ENCODE assay signal across 22 mouse cellular contexts in the genomic region with DNA sequence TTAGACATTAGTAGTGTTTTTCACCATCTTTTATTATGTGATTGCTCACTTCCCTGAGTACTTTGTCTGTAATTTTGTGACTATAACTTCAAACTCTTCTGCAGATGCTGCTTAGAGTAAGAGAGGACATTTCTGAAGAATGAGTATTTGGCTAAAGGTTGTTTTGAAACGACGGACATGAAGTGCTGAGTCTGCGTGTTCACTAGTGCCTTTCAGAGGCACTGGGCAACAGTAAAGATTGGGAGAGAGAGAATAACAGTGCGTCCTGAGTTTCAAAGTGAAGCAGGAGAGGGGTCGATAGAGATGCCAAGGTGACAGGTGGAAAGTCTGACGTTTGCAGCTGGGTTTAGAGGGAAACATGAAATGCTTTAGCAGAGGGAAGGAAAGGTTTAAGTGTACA.
DNase-seq lines count a peak whose midpoint lies in the region; ATAC-seq and TF ChIP-seq lines count a peak whose summit lies in the region.
"Had no signal": no experiment of that assay in that cellular context is flagged by ENCODE, and none has a peak within 500 bp of the region (broad histone marks: within the 10 kb centered on the region; RNA-seq: fewer than 3 reads in every experiment).

No protein-coding gene starts in this region.

- H3ac ChIP-seq in myocyte (ENCODE audit: control insufficient read depth, insufficient read length), result no peak overlapping the region

- no peak for TF ChIP-seq EP300 in liver, postnatal 0 days (IDR thresholded peaks at IDR 0.05; ENCODE audit: low read depth)

- no peak overlapping the region for H3K9ac ChIP-seq in kidney, postnatal 0 days (ENCODE audit: low read depth, low read length)
- H3K9ac ChIP-seq in liver, postnatal 0 days (replicated peaks), result no peak overlapping the region
- H3K9ac ChIP-seq in liver, embryonic 11.5 days (ENCODE audit: low read depth, low read length), result no peak overlapping the region
- H3K9ac ChIP-seq: forebrain, postnatal 0 days; heart, embryonic 13.5 days; hindbrain, embryonic 12.5 days; hindbrain, embryonic 15.5 days had no signal

- H3K36me3 ChIP-seq in kidney, adult 2 months (ENCODE audit: control insufficient read depth, insufficient read depth, low read length), result no peaks in the 10 kb centered on the region
- H3K36me3 ChIP-seq in kidney, postnatal 0 days (ENCODE audit: insufficient read depth, low read length), result no peaks in the 10 kb centered on the region
- H3K36me3 ChIP-seq in liver, postnatal 0 days (replicated peaks; ENCODE audit: insufficient read depth, low read length), result no peaks in the 10 kb centered on the region
- H3K36me3 ChIP-seq in liver, embryonic 11.5 days (ENCODE audit: control insufficient read depth, insufficient read depth, low read length), result no peaks in the 10 kb centered on the region
- H3K36me3 ChIP-seq in myocyte (ENCODE audit: control insufficient read depth, insufficient read depth), result no peaks in the 10 kb centered on the region
- H3K36me3 ChIP-seq: heart, embryonic 10.5 days; heart, embryonic 13.5 days; hindbrain, embryonic 12.5 days; hindbrain, embryonic 15.5 days had no signal

- H3K27ac ChIP-seq in kidney, adult 2 months (ENCODE audit: insufficient read depth, low read depth, low read length), result peak overlapping the region; percentile 87
- H3K27ac ChIP-seq in kidney, postnatal 0 days, result peak overlapping the region; percentile 19; the same call in 1 of the 2 replicates
- H3K27ac ChIP-seq in liver, postnatal 0 days (ENCODE audit: low read depth), result peak overlapping the region; percentile 84
- H3K27ac ChIP-seq in liver, embryonic 11.5 days (ENCODE audit: low read depth, low read length), result no peak overlapping the region
- H3K27ac ChIP-seq: heart, adult 2 months; heart, embryonic 10.5 days; heart, embryonic 13.5 days; hindbrain, embryonic 12.5 days; hindbrain, embryonic 15.5 days had no signal

- 32% methylated on average over 6 of the region's 6 CpGs for WGBS in kidney, adult 2 months
- 45% methylated on average over 6 of the region's 6 CpGs for WGBS in kidney, postnatal 0 days
- WGBS in liver, postnatal 0 days (ENCODE audit: insufficient replicate concordance), result 55% methylated on average over 6 of the region's 6 CpGs
- WGBS in liver, embryonic 11.5 days, result 77% methylated on average over 6 of the region's 6 CpGs

- peaks cover 50% of the 10 kb centered on the region for H3K4me1 ChIP-seq in kidney, adult 2 months (ENCODE audit: control insufficient read depth, insufficient read depth, low read length)
- peaks cover 4% of the 10 kb centered on the region; the same call in 1 of the 2 replicates for H3K4me1 ChIP-seq in kidney, postnatal 0 days (replicated peaks; ENCODE audit: insufficient read depth, low read length)
- peaks cover 14% of the 10 kb centered on the region for H3K4me1 ChIP-seq in liver, postnatal 0 days (ENCODE audit: insufficient read depth)
- peaks cover 7% of the 10 kb centered on the region for H3K4me1 ChIP-seq in liver, embryonic 11.5 days (replicated peaks; ENCODE audit: control insufficient read depth, insufficient read depth, low read length)
- H3K4me1 ChIP-seq: heart, embryonic 10.5 days had no signal

- H3K79me2 ChIP-seq in myocyte (ENCODE audit: control insufficient read depth, insufficient read depth), result no peaks in the 10 kb centered on the region

- TF ChIP-seq POLR2A in kidney, adult 2 months (IDR thresholded peaks at IDR 0.05; ENCODE audit: low read depth, low read length), result no peak
- no peak for TF ChIP-seq POLR2A in myocyte (IDR thresholded peaks at IDR 0.05; ENCODE audit: insufficient read length, low read depth)

- H3K4me3 ChIP-seq in kidney, adult 2 months (ENCODE audit: insufficient read depth, low read depth, low read length), result no peak overlapping the region
- no peak overlapping the region for H3K4me3 ChIP-seq in kidney, postnatal 0 days (replicated peaks; ENCODE audit: low read depth, low read length)
- no peak overlapping the region for H3K4me3 ChIP-seq in liver, postnatal 0 days (ENCODE audit: low read depth, low read length)
- H3K4me3 ChIP-seq in liver, embryonic 11.5 days (ENCODE audit: low read depth, low read length), result no peak overlapping the region
- no peak overlapping the region for H3K4me3 ChIP-seq in myocyte
- H3K4me3 ChIP-seq: heart, adult 2 months; heart, embryonic 10.5 days; heart, embryonic 13.5 days; hindbrain, embryonic 12.5 days; hindbrain, embryonic 15.5 days had no signal

- DNase-seq in kidney, adult 2 months, result peak; percentile 55
- DNase-seq in kidney, adult 11 months, result no peak
- DNase-seq in kidney, postnatal 0 days (ENCODE audit: low spot score), result no peak
- no peak for DNase-seq in kidney, adult 18-20 months
- DNase-seq in liver, postnatal 0 days, result no peak
- DNase-seq in liver, embryonic 11.5 days (ENCODE audit: low spot score), result no peak
- DNase-seq in adipocyte (ENCODE audit: low spot score), result no peak
- DNase-seq: adrenal gland, postnatal 10 days; B cell, adult 2 months; cerebellum, adult 18-20 months; cerebellum, adult 9-10 months; forebrain, postnatal 0 days; gastrocnemius, postnatal 25 days; heart, adult 2 months had no signal

- no peaks in the 10 kb centered on the region for H3K9me3 ChIP-seq in kidney, postnatal 0 days (replicated peaks; ENCODE audit: low read length)
- H3K9me3 ChIP-seq in liver, postnatal 0 days (ENCODE audit: low read length), result no peaks in the 10 kb centered on the region
- H3K9me3 ChIP-seq in liver, embryonic 11.5 days (ENCODE audit: control insufficient read depth, low read length), result no peaks in the 10 kb centered on the region
- H3K9me3 ChIP-seq: heart, embryonic 10.5 days; heart, embryonic 13.5 days; hindbrain, embryonic 12.5 days; hindbrain, embryonic 15.5 days had no signal

- peak overlapping the region; percentile 27; the same call in 1 of the 2 replicates for H3K4me2 ChIP-seq in kidney, postnatal 0 days (ENCODE audit: low read length)
- H3K4me2 ChIP-seq in liver, postnatal 0 days (ENCODE audit: low read depth, low read length), result peak overlapping the region; percentile 11; the same call in 1 of the 2 replicates
- no peak overlapping the region for H3K4me2 ChIP-seq in liver, embryonic 11.5 days
- peak overlapping the region; percentile 36 for H3K4me2 ChIP-seq in myocyte (ENCODE audit: low read depth)
- H3K4me2 ChIP-seq: heart, embryonic 13.5 days; hindbrain, embryonic 12.5 days; hindbrain, embryonic 15.5 days had no signal

- no peak for ATAC-seq in kidney, postnatal 0 days (replicated peaks; ENCODE audit: low FRiP score, low read depth)
- no peak for ATAC-seq in liver, postnatal 0 days
- no peak for ATAC-seq in liver, embryonic 11.5 days (replicated peaks; ENCODE audit: low FRiP score)
- ATAC-seq: activated CD4-positive, CD25-positive, alpha-beta regulatory T cell, adult 4 months; forebrain, embryonic 14.5 days; forebrain, postnatal 0 days had no signal

- no peak for TF ChIP-seq CTCF in kidney, adult 2 months (conservative IDR thresholded peaks at IDR 0.05; ENCODE audit: insufficient read depth, insufficient read length, low read depth, low read length)
- no peak for TF ChIP-seq CTCF in kidney, postnatal 0 days (IDR thresholded peaks at IDR 0.05; ENCODE audit: low read depth)
- no peak for TF ChIP-seq CTCF in liver, postnatal 0 days (IDR thresholded peaks at IDR 0.05; ENCODE audit: low read depth)

- no peaks in the 10 kb centered on the region for H3K27me3 ChIP-seq in kidney, adult 2 months (replicated peaks; ENCODE audit: control insufficient read depth, insufficient read depth, low read length)
- H3K27me3 ChIP-seq in kidney, postnatal 0 days (ENCODE audit: insufficient read depth, low read length), result no peaks in the 10 kb centered on the region
- no peaks in the 10 kb centered on the region for H3K27me3 ChIP-seq in liver, postnatal 0 days (ENCODE audit: insufficient read depth, low read length)
- H3K27me3 ChIP-seq in liver, embryonic 11.5 days (replicated peaks; ENCODE audit: control insufficient read depth, insufficient read depth, low read length), result no peaks in the 10 kb centered on the region
- no peaks in the 10 kb centered on the region for H3K27me3 ChIP-seq in myocyte (ENCODE audit: control insufficient read depth, insufficient read depth, insufficient read length)
- H3K27me3 ChIP-seq: CH12.LX; heart, embryonic 13.5 days; hindbrain, embryonic 12.5 days; hindbrain, embryonic 15.5 days had no signal

TF ChIP-seq in myocyte, 11 proteins besides CTCF, POLR2A, EP300 and RAD21:
- TF ChIP-seq MAX (IDR thresholded peaks at IDR 0.05; ENCODE audit: low read depth) (no peak), TCF3 (IDR thresholded peaks at IDR 0.05; ENCODE audit: insufficient read length, low read depth) (no peak), USF1 (IDR thresholded peaks at IDR 0.05; ENCODE audit: low read depth) (no peak)
